Mouse (Mus musculus) heart, adult 2 months (tissue): ENCODE measurements around the gene Slc9c1.

Experiments
- CTCF ChIP-seq: fragments of 200-600 bp; IDR thresholded peaks from 2 replicates; pipeline ENCODE4 v1.8.1; 2022; ENCODE audit warnings: antibody characterized with exemption, mild to moderate bottlenecking, moderate library complexity
- EP300 ChIP-seq: fragments of 200-500 bp; IDR thresholded peaks from 2 replicates; pipeline ENCODE4 v1.6.1; 2011; ENCODE audit warnings: low read depth, low read length, control low read depth; ENCODE audit not compliant: insufficient read depth
- POLR2A ChIP-seq: fragments of 200-500 bp; IDR thresholded peaks from 2 replicates; pipeline ENCODE4 v1.6.1; 2011; ENCODE audit warnings: mild to moderate bottlenecking, low read depth, low read length, control low read depth; ENCODE audit not compliant: insufficient read depth

GRCm38 (mm10) chr16:45643944-45644343, 108.8 kb downstream of the Slc9c1 start:
- TF ChIP-seq POLR2A: no peak
- TF ChIP-seq CTCF: no peak
- TF ChIP-seq EP300: no peak
